Mouse (Mus musculus) neural tube, embryonic 14.5 days (tissue): Measurements from ENCODE around the gene Pcp2. TPM values are rescaled to one million over a fixed set of nuclear protein-coding genes. Genes with fewer than 3 reads are reported as not detected.

Experiments
- ATAC-seq: fragments of 200-750 bp; cut with Nextera tagmentation; 2 replicates; pipeline ENCODE4 v1.8.0; 2017; ENCODE audit warnings: low read depth, mild to moderate bottlenecking, moderate TSS enrichment, moderate library complexity
- H3K27ac ChIP-seq: fragments of 300-500 bp; sonication (generic); 2 replicates; pipeline ENCODE4 v1.5.1; 2014; ENCODE audit warnings: low read depth, mild to moderate bottlenecking, control low read depth, low read length, moderate library complexity, mixed read lengths
- H3K27me3 ChIP-seq: fragments of 300-500 bp; sonication (generic); 2 replicates; pipeline ENCODE4 v1.6.1; 2014; ENCODE audit warnings: low read length; ENCODE audit not compliant: control insufficient read depth, insufficient read depth
- H3K36me3 ChIP-seq: fragments of 300-500 bp; sonication (generic); 2 replicates; pipeline ENCODE4 v1.6.1; 2014; ENCODE audit warnings: low read length, mixed read lengths; ENCODE audit not compliant: control insufficient read depth, insufficient read depth
- H3K4me1 ChIP-seq: fragments of 300-500 bp; sonication (generic); 2 replicates; pipeline ENCODE4 v1.6.1; 2014; ENCODE audit warnings: low read length; ENCODE audit not compliant: control insufficient read depth, insufficient read depth
- H3K4me2 ChIP-seq: fragments of 300-500 bp; sonication (generic); 2 replicates; pipeline ENCODE4 v1.6.1; 2014; ENCODE audit warnings: mild to moderate bottlenecking, low read depth, low read length, control low read depth
- H3K4me3 ChIP-seq: fragments of 300-500 bp; sonication (generic); 2 replicates; pipeline ENCODE4 v1.5.1; 2014; ENCODE audit warnings: low read depth, low read length, control low read depth, mixed read lengths
- H3K9ac ChIP-seq: fragments of 300-500 bp; sonication (generic); replicated peaks from 2 replicates; pipeline ENCODE4 v1.6.1; 2014; ENCODE audit warnings: low read depth, mild to moderate bottlenecking, control low read depth, low read length, mixed read lengths
- H3K9me3 ChIP-seq: fragments of 300-500 bp; sonication (generic); 2 replicates; pipeline ENCODE4 v1.6.1; 2016; ENCODE audit warnings: low read length; ENCODE audit not compliant: control insufficient read depth
- WGBS: fragments of 180-500 bp; shearing (Covaris S2); extraction: QIAGEN DNeasy Blood & Tissue Kit; methylation state at CpG from one replicate; pipeline ENCODE4 v1.1.7; 2014; 5-methylcytosine and 5-hydroxymethylcytosine counted together
- polyA plus RNA-seq: library from polyadenylated mRNA; unstranded; fragments of >200 nt; fragmentation: Nextera tagmentation; extraction: Ambion mirVana; gene quantifications from 2 replicates; pipeline ENCODE4 v1.2.1, GENCODE M21; 2014

Pcp2 gene
- polyA plus RNA-seq, 1 experiment from 2014 or later, result 0.29 TPM

DNA sequence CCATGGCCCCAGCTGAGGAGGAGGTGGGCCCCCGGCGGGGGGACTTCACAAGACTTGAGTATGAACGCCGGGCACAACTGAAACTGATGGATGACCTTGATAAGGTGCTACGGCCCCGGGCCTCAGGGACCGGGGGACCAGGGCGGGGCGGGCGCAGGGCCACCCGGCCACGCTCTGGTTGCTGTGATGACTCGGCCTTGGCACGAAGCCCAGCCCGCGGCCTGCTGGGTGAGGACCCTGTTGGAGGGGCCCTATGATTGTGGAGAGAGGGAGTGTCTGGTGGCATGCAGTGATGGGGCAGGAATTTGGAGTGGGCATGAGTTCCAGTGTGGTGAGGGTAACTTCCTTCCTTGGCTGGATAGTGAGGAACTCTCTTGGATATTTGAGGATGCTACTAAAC, 18.8 kb downstream of the Pcp2 start:
- Histone ChIP-seq H3K9ac (no peak overlapping the region), H3K9me3 (no peaks in the 10 kb centered on the region), H3K27ac (no peak overlapping the region), H3K27me3 (no peaks in the 10 kb centered on the region), H3K4me2 (no peak overlapping the region), H3K4me1 (no peaks in the 10 kb centered on the region), H3K4me3 (no peak overlapping the region), H3K36me3 (peaks cover 76% of the 10 kb centered on the region)
- WGBS, result 86% methylated on average over 16 of the region's 16 CpGs
- peak; percentile 18; the same call in 1 of the 2 replicates for ATAC-seq

DNA sequence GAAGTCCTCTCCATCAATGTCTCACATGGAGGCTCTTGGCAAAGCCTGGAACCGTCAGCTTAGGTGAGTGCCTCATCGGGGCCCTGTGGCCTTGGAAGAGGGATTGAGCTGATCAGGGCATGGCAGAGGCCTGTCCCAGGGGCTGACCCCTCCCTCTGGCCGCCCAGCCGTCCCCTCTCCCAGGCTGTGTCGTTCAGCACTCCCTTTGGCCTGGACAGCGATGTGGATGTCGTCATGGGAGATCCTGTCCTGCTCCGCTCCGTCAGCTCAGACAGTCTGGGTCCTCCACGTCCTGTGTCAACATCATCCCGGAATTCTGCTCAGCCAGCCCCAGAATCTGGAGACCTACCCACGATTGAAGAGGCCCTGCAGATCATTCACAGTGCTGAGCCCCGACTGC, 21.9 kb downstream of the Pcp2 start:
- peaks cover 60% of the 10 kb centered on the region for H3K36me3 ChIP-seq
- H3K9ac ChIP-seq, result no peak overlapping the region
- no peaks in the 10 kb centered on the region for H3K27me3 ChIP-seq
- no peak overlapping the region for H3K27ac ChIP-seq
- no peaks in the 10 kb centered on the region for H3K4me1 ChIP-seq
- no peak overlapping the region for H3K4me2 ChIP-seq
- no peaks in the 10 kb centered on the region for H3K9me3 ChIP-seq
- no peak for ATAC-seq
- no peak overlapping the region for H3K4me3 ChIP-seq
- WGBS, result 83% methylated on average over 13 of the region's 13 CpGs

DNA sequence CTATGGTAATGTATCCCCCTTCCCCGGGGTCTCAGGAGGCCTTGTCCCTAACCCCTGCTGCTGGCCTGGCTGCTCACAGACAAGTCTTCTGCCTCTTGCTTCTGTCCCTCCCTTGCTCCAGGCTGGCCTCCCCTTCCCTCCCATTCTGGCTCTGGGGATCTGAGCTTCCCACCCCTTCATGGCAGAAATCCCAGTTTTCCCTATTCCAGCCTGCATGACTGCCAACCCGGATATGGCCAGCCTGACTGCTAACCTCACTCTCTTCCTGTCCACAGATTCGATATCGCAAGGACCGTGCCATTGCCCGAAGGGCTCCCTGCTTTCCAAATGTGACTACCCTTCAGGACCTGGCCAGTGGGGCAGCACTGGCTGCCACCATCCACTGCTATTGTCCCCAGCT, 24.9 kb downstream of the Pcp2 start:
- Histone ChIP-seq H3K36me3 (peaks cover 53% of the 10 kb centered on the region; the same call in 1 of the 2 replicates), H3K9me3 (no peaks in the 10 kb centered on the region), H3K9ac (no peak overlapping the region), H3K27ac (no peak overlapping the region), H3K4me1 (no peaks in the 10 kb centered on the region), H3K4me2 (no peak overlapping the region), H3K4me3 (no peak overlapping the region), H3K27me3 (no peaks in the 10 kb centered on the region)
- ATAC-seq, result no peak
- WGBS, result 90% methylated on average over 6 of the region's 6 CpGs

DNA sequence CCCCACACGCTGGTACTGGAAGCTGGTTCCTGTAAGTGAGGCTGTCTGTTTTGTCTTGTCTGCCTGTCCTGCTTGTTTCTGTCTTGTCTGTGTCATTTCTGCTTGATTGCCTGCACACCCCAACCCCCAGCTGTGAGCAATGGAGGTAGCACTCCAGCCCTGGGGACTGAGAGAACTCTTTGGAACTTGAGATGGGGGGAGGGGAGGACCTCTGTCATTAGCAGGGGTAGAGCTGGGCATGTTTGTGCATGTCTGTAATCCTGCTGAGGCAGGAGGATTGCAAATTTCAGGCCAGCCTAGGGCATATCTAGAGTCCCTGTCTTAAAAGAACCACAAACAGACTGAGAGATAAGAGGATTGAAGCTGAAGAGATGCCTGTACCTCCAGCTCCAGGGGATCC, 26.1 kb downstream of the Pcp2 start:
- ATAC-seq, result no peak

DNA sequence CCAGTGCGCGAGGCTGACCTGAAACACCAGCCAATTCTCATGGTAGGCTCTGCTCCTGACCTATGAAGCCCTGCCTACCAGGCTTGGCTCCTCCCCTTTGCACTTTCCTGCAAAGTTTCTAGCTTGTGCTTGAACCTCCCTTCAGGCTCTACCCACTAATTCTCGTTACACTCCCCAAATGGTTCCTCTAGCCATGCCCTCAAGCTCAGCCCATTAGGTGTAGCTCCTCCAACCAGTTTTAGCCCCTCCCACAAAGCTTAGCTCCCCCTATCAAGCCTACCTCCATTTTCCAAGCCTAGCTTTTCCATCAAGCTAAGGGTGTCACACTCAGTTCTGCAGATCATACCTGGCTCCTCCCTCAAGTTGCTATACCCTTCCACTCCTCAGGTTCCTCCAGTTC, 27.3 kb downstream of the Pcp2 start:
- no peaks in the 10 kb centered on the region for H3K27me3 ChIP-seq
- H3K4me2 ChIP-seq, result no peak overlapping the region
- no peak overlapping the region for H3K4me3 ChIP-seq
- no peak for ATAC-seq
- H3K4me1 ChIP-seq, result no peaks in the 10 kb centered on the region
- H3K36me3 ChIP-seq, result peaks cover 33% of the 10 kb centered on the region; the same call in 1 of the 2 replicates
- 76% methylated on average over 3 of the region's 3 CpGs for WGBS
- no peak overlapping the region for H3K9ac ChIP-seq
- H3K9me3 ChIP-seq, result no peaks in the 10 kb centered on the region
- no peak overlapping the region for H3K27ac ChIP-seq

More for the DNA sequence above, 26.1 kb downstream of the Pcp2 start:
- H3K4me3 ChIP-seq, result no peak overlapping the region
- no peak overlapping the region for H3K27ac ChIP-seq
- no peaks in the 10 kb centered on the region for H3K9me3 ChIP-seq
- WGBS, result 33% methylated on average over 1 of the region's 1 CpGs
- no peak overlapping the region for H3K4me2 ChIP-seq
- no peak overlapping the region for H3K9ac ChIP-seq
- H3K4me1 ChIP-seq, result no peaks in the 10 kb centered on the region
- H3K27me3 ChIP-seq, result no peaks in the 10 kb centered on the region
- H3K36me3 ChIP-seq, result peaks cover 44% of the 10 kb centered on the region; the same call in 1 of the 2 replicates

DNA sequence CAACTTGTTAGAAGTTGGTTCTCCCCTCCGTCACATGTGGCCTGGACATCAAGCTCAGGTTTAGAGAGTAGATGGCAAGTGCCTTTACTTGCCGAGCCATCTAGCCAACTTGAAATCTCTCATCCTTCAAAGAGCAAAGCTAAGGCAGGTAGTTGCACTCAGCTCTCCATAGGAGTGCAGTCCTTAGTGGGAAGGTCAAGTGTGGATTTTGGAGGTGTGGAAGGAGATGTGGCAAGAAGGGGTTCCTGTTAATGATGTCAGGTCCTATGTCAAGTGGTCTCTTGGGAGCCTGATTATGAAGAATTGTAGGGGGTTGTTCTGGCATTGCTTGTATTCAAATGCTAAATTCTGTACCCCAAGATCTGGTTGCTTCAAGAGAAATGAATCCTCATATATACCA, 30.9 kb downstream of the Pcp2 start:
- Histone ChIP-seq H3K9ac (no peak overlapping the region), H3K4me3 (no peak overlapping the region), H3K4me1 (no peaks in the 10 kb centered on the region), H3K36me3 (0 out of 2 replicates have a peak, but pooled peaks cover 13% of the 10 kb centered on the region), H3K9me3 (no peaks in the 10 kb centered on the region), H3K27me3 (no peaks in the 10 kb centered on the region), H3K27ac (no peak overlapping the region), H3K4me2 (no peak overlapping the region)
- 95% methylated on average over 2 of the region's 2 CpGs for WGBS
- no peak for ATAC-seq

DNA sequence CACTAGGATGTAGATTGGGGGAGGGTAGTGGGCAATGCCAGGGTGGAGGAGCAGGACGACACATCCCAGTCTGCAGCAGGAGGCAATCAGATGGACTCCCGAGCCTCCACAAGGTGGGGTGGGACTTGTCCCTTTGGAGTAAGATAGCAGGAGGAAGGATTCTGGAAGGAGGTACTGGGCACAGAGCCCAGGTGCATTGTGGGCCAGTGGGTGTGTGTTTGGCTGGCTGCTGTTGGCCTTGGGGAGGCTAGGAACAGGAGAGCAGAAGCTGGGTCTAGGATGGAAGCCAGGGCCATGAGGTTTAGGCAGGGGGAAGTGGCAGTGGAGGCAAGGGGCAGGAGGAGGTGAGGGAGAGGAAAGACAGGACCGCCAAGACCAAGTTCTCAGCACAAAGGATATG, 31.9 kb downstream of the Pcp2 start:
- Histone ChIP-seq H3K4me1 (no peaks in the 10 kb centered on the region), H3K27ac (no peak overlapping the region), H3K4me3 (no peak overlapping the region), H3K4me2 (no peak overlapping the region), H3K27me3 (no peaks in the 10 kb centered on the region), H3K9ac (no peak overlapping the region), H3K9me3 (no peaks in the 10 kb centered on the region), H3K36me3 (0 out of 2 replicates have a peak, but pooled peaks cover 10% of the 10 kb centered on the region)
- WGBS, result 74% methylated on average over 3 of the region's 3 CpGs
- no peak for ATAC-seq

DNA sequence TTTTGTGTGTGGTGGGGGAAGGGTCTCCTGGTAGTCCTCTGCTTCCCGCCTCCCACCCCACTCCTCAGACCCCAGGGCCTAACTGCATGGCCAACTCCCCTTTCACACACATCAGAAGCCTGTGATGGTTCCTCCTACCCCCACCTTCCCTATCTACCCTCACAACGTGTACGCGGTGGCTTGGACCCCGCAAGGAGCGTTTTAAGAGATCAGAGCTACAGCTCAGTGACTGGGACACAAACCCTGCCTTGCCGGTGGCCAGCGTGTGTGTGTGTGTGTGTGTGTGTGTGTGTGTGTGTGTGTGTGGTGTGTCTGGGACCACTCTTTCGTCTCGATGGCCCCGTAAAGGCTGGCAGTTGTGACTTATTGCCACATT, 37.1 kb downstream of the Pcp2 start:
- peak; percentile 70 for ATAC-seq
- H3K36me3 ChIP-seq, result no peaks in the 10 kb centered on the region
- no peaks in the 10 kb centered on the region for H3K4me1 ChIP-seq
- H3K27me3 ChIP-seq, result no peaks in the 10 kb centered on the region
- 2% methylated on average over 11 of the region's 11 CpGs for WGBS
- peak overlapping the region; percentile 73 for H3K4me2 ChIP-seq
- H3K9me3 ChIP-seq, result no peaks in the 10 kb centered on the region
- peak overlapping the region; percentile 88 for H3K9ac ChIP-seq
- H3K4me3 ChIP-seq, result peak overlapping the region; percentile 87
- peak overlapping the region; percentile 82 for H3K27ac ChIP-seq

DNA sequence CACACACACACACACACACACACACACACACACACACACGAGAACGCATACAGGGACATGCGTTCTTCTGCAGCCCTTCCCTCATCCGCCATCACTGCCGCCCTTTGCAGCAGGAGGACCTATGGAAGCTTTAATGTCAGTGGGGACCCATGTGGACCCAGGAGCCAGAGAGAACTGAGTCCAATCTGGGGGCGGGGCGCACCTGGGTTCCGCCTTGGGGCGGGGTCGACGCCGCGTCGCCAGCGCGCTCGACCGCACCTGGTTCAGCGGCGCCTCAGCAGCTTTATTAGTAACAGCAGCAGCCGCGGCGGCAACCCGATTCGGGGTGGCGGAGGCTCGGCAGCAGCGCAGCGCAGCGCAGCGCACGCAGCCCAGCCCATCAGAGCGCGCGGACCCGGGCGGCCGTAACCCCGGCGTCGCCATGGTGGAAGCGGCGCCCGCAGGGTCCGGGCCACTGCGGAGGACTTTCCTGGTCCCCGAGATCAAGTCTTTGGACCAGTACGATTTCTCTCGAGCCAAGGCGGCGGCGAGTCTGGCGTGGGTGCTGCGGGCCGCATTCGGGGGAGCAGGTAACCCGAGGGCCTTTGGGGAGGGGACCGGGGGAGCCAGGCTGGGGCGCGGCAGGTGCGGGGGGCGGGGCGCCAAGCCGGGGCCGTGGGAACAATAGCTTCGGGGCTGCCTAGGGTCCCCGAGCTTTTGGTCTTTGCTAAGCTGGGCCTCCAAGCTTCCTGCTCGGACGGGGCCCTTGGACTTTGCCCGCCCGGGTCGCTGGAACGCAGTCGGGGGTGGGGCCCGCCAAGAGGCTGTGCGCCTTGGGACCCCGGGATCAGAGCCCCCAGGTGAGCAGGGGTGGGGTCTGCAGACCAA, 37.7 kb downstream of the Pcp2 start:
- no peaks in the 10 kb centered on the region for H3K4me1 ChIP-seq
- H3K4me2 ChIP-seq, result peak overlapping the region; percentile 73
- H3K27me3 ChIP-seq, result no peaks in the 10 kb centered on the region
- H3K36me3 ChIP-seq, result no peaks in the 10 kb centered on the region
- H3K27ac ChIP-seq, result peak overlapping the region; percentile 82
- H3K9ac ChIP-seq, result peak overlapping the region; percentile 88
- 1% methylated on average over 74 of the region's 77 CpGs for WGBS
- H3K4me3 ChIP-seq, result peak overlapping the region; percentile 87
- no peaks in the 10 kb centered on the region for H3K9me3 ChIP-seq
- peak; percentile 85 for ATAC-seq
